Mouse (Mus musculus): Measurements from ENCODE around the gene Sfpq. TPM values are rescaled to one million over a fixed set of nuclear protein-coding genes. Genes with fewer than 3 reads are reported as not detected.
"Not testable (repeated sequence)": the region's sequence is repeated elsewhere in the genome, so short reads cannot be mapped to it uniquely, and the experiment has no call there.

Sfpq gene
- 120 TPM in 2 replicates for polyA plus RNA-seq (2015; fragmentation: Nextera tagmentation; extraction: Ambion mirVana)

DNA sequence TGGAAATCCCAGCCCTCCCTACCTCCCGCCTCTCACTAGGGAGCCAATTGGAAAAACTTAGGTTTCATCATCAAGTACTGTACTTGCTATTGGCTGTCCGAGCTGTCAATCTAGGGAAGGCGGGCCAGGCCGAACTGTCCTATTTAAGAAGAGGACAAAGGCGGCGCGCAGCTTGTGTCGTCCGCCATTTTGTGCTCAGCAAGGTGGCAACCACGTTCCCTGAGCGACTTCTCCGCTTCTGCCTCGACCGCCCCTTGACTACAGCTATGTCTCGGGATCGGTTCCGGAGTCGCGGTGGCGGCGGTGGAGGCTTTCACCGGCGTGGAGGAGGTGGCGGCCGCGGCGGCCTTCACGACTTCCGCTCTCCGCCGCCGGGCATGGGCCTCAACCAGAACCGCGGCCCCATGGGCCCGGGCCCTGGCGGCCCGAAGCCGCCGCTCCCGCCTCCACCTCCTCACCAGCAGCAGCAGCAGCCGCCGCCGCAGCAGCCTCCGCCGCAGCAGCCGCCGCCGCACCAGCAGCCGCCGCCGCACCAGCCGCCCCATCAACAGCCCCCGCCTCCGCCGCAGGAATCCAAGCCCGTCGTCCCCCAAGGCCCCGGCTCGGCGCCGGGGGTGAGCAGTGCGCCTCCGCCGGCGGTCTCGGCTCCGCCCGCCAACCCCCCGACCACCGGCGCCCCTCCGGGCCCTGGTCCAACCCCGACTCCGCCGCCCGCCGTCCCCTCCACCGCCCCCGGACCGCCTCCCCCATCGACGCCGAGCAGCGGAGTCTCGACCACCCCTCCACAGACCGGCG lies at the start of gene Sfpq:
Gene Sfpq, plus strand, starts transcription at position 174 of the 795 bp plus-strand sequence.
- H3K27ac ChIP-seq = peak within 1 kb of the TSS; percentile 97
- H3K36me3 ChIP-seq = peaks cover 33% of the 10 kb centered on the region
- no peaks in the 10 kb centered on the region for H3K27me3 ChIP-seq
- no peaks in the 10 kb centered on the region for H3K9me3 ChIP-seq
- H3K4me2 ChIP-seq = peak within 1 kb of the TSS; percentile 95
- WGBS = 1% methylated on average over 79 of the region's 87 CpGs
- peak within 1 kb of the TSS; percentile 98 for H3K4me3 ChIP-seq
- H3K9ac ChIP-seq = peak within 1 kb of the TSS; percentile 100
- H3K4me1 ChIP-seq = peaks cover 24% of the 10 kb centered on the region
- ATAC-seq (ENCODE audit: insufficient number of reproducible peaks, insufficient read depth, low FRiP score, low TSS enrichment, low read depth) = peak; percentile 97

DNA sequence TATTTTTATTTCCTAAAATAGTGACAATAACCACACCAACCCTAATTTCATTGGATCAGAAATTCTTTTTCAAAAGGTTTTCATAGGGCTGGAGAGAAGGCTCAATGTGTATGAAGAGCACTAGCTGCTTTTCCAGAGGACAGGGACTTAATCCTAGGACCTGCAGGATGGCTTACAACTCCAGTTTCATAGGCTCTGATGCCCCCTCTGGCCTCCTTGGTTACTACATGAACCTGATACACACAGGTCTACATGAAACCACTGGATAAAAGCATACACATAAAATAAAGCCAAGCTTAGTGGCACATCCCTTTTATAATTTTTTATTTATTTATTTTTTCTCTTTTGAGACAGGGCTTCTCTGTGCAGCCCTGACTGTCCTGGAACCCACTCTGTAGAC lies 43.7 kb upstream of the Sfpq start:
- Histone ChIP-seq H3K9me3 (no peaks in the 10 kb centered on the region), H3K4me3 (no peak overlapping the region), H3K9ac (no peak overlapping the region), H3K27ac (no peak overlapping the region), H3K4me1 (no peaks in the 10 kb centered on the region), H3K27me3 (no peaks in the 10 kb centered on the region), H3K36me3 (no peaks in the 10 kb centered on the region), H3K4me2 (no peak overlapping the region)
- ATAC-seq (ENCODE audit: insufficient number of reproducible peaks, insufficient read depth, low FRiP score, low TSS enrichment, low read depth) = no peak

- no peak for ATAC-seq (ENCODE audit: insufficient number of reproducible peaks, insufficient read depth, low FRiP score, low TSS enrichment, low read depth)
- 76% methylated on average over 3 of the region's 3 CpGs for WGBS
- no peaks in the 10 kb centered on the region for H3K27me3 ChIP-seq
- H3K27ac ChIP-seq = no peak overlapping the region
- H3K9ac ChIP-seq = no peak overlapping the region
- H3K4me3 ChIP-seq = no peak overlapping the region
- no peak overlapping the region for H3K4me2 ChIP-seq
- H3K4me1 ChIP-seq = no peaks in the 10 kb centered on the region
- H3K9me3 ChIP-seq = no peaks in the 10 kb centered on the region
- H3K36me3 ChIP-seq = no peaks in the 10 kb centered on the region
Observed at GRCm38 (mm10) chr4:126978706-126979105, 42.4 kb upstream of the Sfpq start.

GRCm38 (mm10) chr4:126983321-126983720 lies 37.8 kb upstream of the Sfpq start:
- no peaks in the 10 kb centered on the region for H3K36me3 ChIP-seq
- H3K9ac ChIP-seq = no peak overlapping the region
- no peak for ATAC-seq (ENCODE audit: insufficient number of reproducible peaks, insufficient read depth, low FRiP score, low TSS enrichment, low read depth)
- no peak overlapping the region for H3K27ac ChIP-seq
- H3K4me3 ChIP-seq = no peak overlapping the region
- no peaks in the 10 kb centered on the region for H3K9me3 ChIP-seq
- no peaks in the 10 kb centered on the region for H3K4me1 ChIP-seq
- no peaks in the 10 kb centered on the region for H3K27me3 ChIP-seq
- H3K4me2 ChIP-seq = no peak overlapping the region
- WGBS = 81% methylated on average over 3 of the region's 3 CpGs

GRCm38 (mm10) chr4:126983736-126984525 lies 37.2 kb upstream of the Sfpq start:
- 83% methylated on average over 12 of the region's 13 CpGs for WGBS
- not testable (repeated sequence) for ATAC-seq (ENCODE audit: insufficient number of reproducible peaks, insufficient read depth, low FRiP score, low TSS enrichment, low read depth); H3K4me1 ChIP-seq; H3K9ac ChIP-seq; H3K9me3 ChIP-seq; H3K4me2 ChIP-seq; H3K4me3 ChIP-seq; H3K27me3 ChIP-seq; H3K36me3 ChIP-seq; H3K27ac ChIP-seq

GRCm38 (mm10) chr4:126986768-126987167 lies 34.4 kb upstream of the Sfpq start:
- H3K36me3 ChIP-seq = no peaks in the 10 kb centered on the region
- ATAC-seq (ENCODE audit: insufficient number of reproducible peaks, insufficient read depth, low FRiP score, low TSS enrichment, low read depth) = no peak
- no peak overlapping the region for H3K4me2 ChIP-seq
- no peak overlapping the region for H3K9ac ChIP-seq
- no peaks in the 10 kb centered on the region for H3K27me3 ChIP-seq
- H3K4me3 ChIP-seq = no peak overlapping the region
- no peak overlapping the region for H3K27ac ChIP-seq
- no peaks in the 10 kb centered on the region for H3K4me1 ChIP-seq
- 82% methylated on average over 5 of the region's 5 CpGs for whole genome bisulfite sequencing
- H3K9me3 ChIP-seq = no peaks in the 10 kb centered on the region

DNA sequence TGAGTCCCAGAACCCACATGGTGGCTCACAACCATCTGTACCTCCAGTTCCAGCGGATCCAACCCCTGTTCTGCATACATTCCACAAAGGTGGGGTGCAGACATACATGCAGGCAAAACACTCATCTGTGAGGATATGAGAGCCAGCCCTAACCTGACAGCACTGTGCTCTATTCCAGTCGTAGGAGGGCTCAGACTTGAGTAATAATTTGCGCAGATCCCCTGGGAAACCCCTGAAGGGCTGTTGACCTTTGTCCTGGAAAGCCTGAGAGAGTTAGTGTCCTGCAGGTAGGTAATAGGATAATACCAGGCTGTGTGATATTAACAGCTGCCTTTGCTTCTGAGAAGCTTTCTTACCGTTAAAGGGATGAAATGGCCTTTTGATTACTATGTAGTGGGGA lies 32.6 kb upstream of the Sfpq start:
- H3K27ac ChIP-seq = no peak overlapping the region
- no peak overlapping the region for H3K4me3 ChIP-seq
- no peak overlapping the region for H3K4me2 ChIP-seq
- no peaks in the 10 kb centered on the region for H3K36me3 ChIP-seq
- H3K9ac ChIP-seq = no peak overlapping the region
- ATAC-seq (ENCODE audit: insufficient number of reproducible peaks, insufficient read depth, low FRiP score, low TSS enrichment, low read depth) = no peak
- no peaks in the 10 kb centered on the region for H3K4me1 ChIP-seq
- H3K27me3 ChIP-seq = no peaks in the 10 kb centered on the region
- no peaks in the 10 kb centered on the region for H3K9me3 ChIP-seq
- 62% methylated on average over 4 of the region's 4 CpGs for WGBS

DNA sequence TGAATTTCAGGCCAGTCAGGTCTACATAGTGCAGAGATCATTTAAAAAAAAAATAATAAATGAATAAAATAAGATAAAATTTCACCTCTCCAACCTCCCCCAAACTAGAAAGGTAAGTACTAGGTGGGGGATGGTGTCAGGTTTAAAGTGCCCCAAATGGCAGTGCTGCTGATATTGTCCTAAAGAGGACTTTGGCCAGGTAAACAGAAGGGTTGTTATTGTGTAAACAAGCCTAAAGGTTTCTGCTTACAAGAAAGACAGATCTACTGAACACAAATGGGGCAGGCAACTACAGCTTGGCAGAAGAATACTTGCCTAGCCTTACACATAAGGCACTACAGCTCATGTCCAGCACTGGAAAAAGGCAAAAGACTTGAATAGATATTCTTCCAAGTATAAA lies 30.6 kb upstream of the Sfpq start:
- no peaks in the 10 kb centered on the region for H3K27me3 ChIP-seq
- H3K9me3 ChIP-seq = no peaks in the 10 kb centered on the region
- ATAC-seq (ENCODE audit: insufficient number of reproducible peaks, insufficient read depth, low FRiP score, low TSS enrichment, low read depth) = no peak
- no peaks in the 10 kb centered on the region for H3K4me1 ChIP-seq
- no peak overlapping the region for H3K27ac ChIP-seq
- no peak overlapping the region for H3K4me2 ChIP-seq
- H3K36me3 ChIP-seq = no peaks in the 10 kb centered on the region
- H3K4me3 ChIP-seq = no peak overlapping the region
- no peak overlapping the region for H3K9ac ChIP-seq

DNA sequence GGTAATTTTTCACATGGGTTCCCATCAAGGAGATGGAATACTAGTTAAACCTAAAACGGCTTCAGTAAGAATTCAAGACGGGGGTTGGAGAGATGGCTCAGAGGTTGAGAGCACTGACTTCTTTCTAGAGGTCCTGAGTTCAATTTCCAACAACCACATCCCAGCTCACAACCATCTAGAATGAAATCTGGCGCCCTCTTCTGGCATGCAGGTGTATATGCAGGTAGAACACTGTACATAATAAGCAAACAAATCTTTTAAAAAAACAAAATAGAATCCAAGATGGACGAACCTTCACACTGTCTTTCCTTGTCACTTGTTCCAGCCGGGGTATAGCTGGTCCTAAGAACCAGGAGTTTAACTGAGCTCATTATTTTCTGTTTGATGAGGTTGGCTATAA lies 28.8 kb upstream of the Sfpq start:
- H3K27me3 ChIP-seq = no peaks in the 10 kb centered on the region
- H3K27ac ChIP-seq = no peak overlapping the region
- WGBS = 65% methylated on average over 5 of the region's 5 CpGs
- no peaks in the 10 kb centered on the region for H3K4me1 ChIP-seq
- ATAC-seq (ENCODE audit: insufficient number of reproducible peaks, insufficient read depth, low FRiP score, low TSS enrichment, low read depth) = no peak
- H3K4me3 ChIP-seq = no peak overlapping the region
- no peak overlapping the region for H3K9ac ChIP-seq
- no peaks in the 10 kb centered on the region for H3K9me3 ChIP-seq
- no peak overlapping the region for H3K4me2 ChIP-seq
- H3K36me3 ChIP-seq = no peaks in the 10 kb centered on the region

- ATAC-seq (ENCODE audit: insufficient number of reproducible peaks, insufficient read depth, low FRiP score, low TSS enrichment, low read depth); H3K4me2 ChIP-seq; H3K27me3 ChIP-seq; H3K27ac ChIP-seq; H3K4me3 ChIP-seq; H3K9me3 ChIP-seq; H3K9ac ChIP-seq; H3K36me3 ChIP-seq; H3K4me1 ChIP-seq: not testable (repeated sequence)
- 96% methylated on average over 16 of the region's 16 CpGs for WGBS
Observed at GRCm38 (mm10) chr4:126999372-126999771, 21.8 kb upstream of the Sfpq start.

DNA sequence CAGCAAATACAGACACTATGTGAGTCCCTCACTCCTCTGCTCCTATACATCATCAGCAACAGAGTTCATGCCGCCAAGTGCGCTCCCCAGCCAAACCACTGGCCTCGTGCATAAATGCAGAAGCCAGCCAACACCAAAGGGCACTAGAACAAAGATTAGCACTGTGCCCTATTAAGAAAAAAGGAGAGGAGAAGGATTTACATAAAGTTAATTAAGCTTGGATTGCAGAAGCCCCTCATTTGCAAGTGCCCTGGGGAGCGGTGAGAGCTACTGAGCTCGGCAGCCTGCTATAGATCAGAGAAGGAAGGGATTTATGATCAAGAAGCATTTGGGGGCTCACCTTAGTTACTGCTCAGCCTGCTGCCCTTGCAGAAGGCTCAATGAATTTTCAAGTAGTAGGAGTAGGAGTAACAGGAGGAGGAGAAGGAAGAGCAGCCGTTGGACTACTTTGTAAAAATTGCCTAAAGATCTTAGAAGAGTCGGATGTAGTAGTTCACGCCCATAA lies 20.5 kb upstream of the Sfpq start:
- ATAC-seq (ENCODE audit: insufficient number of reproducible peaks, insufficient read depth, low FRiP score, low TSS enrichment, low read depth) = no peak
- Histone ChIP-seq H3K27ac (no peak overlapping the region), H3K4me3 (no peak overlapping the region), H3K9ac (no peak overlapping the region), H3K4me1 (peaks cover 13% of the 10 kb centered on the region), H3K27me3 (no peaks in the 10 kb centered on the region), H3K4me2 (no peak overlapping the region), H3K36me3 (no peaks in the 10 kb centered on the region), H3K9me3 (no peaks in the 10 kb centered on the region; the same call in 1 of the 2 replicates)
- 42% methylated on average over 8 of the region's 8 CpGs for WGBS

- Histone ChIP-seq H3K4me3 (no peak overlapping the region), H3K36me3 (no peaks in the 10 kb centered on the region), H3K4me2 (no peak overlapping the region; the same call in 1 of the 2 replicates), H3K27me3 (no peaks in the 10 kb centered on the region), H3K4me1 (peaks cover 13% of the 10 kb centered on the region), H3K9ac (0 out of 2 replicates have a peak overlapping the region, but pooled peaks have one; percentile 65), H3K9me3 (no peaks in the 10 kb centered on the region; the same call in 1 of the 2 replicates), H3K27ac (no peak overlapping the region)
- ATAC-seq (ENCODE audit: insufficient number of reproducible peaks, insufficient read depth, low FRiP score, low TSS enrichment, low read depth) = no peak
- WGBS = 61% methylated on average over 3 of the region's 3 CpGs
Observed at GRCm38 (mm10) chr4:127004384-127004783, 16.7 kb upstream of the Sfpq start.
